Mouse (Mus musculus): ENCODE measurements around the gene Foxq1. TPM values are rescaled to one million over a fixed set of nuclear protein-coding genes. Genes with fewer than 3 reads are reported as not detected.

Foxq1 gene
- polyA plus RNA-seq, 1 experiment = 3.3 TPM

DNA sequence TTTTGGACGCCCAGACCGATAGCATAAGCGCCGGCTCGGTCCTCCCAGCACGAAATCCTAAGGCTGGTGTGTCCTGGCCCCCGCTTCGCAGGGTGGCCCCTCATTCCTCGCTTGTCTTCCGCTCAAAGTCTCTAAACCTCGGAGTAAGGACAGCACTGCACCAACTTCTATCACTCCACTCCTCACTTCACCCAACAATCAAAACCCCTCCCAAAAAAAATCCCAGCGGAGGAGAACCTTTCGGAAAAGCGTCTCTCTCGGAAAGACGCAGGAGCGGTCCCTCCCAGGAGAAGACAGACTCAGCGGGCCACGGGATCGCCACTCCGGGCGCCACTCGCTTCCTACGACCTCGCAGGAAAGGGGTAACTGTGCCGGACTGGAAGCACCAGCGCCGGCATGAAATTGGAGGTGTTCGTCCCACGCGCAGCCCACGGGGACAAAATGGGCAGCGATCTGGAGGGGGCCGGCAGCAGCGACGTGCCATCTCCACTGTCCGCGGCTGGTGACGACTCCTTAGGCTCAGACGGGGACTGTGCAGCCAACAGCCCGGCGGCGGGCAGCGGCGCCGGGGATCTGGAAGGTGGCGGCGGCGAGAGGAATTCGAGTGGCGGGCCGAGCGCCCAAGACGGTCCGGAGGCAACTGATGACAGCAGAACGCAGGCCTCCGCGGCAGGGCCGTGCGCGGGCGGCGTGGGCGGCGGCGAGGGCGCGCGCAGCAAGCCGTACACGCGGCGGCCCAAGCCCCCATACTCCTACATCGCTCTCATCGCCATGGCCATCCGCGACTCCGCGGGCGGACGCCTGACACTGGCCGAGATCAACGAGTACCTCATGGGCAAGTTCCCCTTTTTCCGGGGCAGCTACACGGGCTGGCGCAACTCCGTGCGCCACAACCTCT, 2.8 kb downstream of the Foxq1 start, which contains the start of gene A530084C06Rik:
Gene A530084C06Rik (minus strand): TSS at position 813 of the 898 bp plus-strand sequence.
- DNase-seq = peak; percentile 14 to 41
- peaks cover 3% of the 10 kb centered on the region; the same call in 1 of the 2 replicates for H3K27me3 ChIP-seq (ENCODE audit: control insufficient read depth, insufficient read depth, low read length)
- no peak within 1 kb of the TSS for H3K27ac ChIP-seq (ENCODE audit: insufficient read depth, low read length)
- WGBS = under 1% methylated on average over 88 of the region's 88 CpGs
- peak within 1 kb of the TSS; percentile 54 for H3K4me3 ChIP-seq (replicated peaks; ENCODE audit: insufficient read depth, low read depth, low read length)
- no peaks in the 10 kb centered on the region for H3K4me1 ChIP-seq (ENCODE audit: control insufficient read depth, insufficient read depth, low read length)
- TF ChIP-seq CTCF (IDR thresholded peaks at IDR 0.05; ENCODE audit: borderline replicate concordance, insufficient read depth, low read depth, low read length) (no peak), POLR2A (IDR thresholded peaks at IDR 0.05; ENCODE audit: borderline replicate concordance, insufficient read depth, low read length) (no peak)

DNA sequence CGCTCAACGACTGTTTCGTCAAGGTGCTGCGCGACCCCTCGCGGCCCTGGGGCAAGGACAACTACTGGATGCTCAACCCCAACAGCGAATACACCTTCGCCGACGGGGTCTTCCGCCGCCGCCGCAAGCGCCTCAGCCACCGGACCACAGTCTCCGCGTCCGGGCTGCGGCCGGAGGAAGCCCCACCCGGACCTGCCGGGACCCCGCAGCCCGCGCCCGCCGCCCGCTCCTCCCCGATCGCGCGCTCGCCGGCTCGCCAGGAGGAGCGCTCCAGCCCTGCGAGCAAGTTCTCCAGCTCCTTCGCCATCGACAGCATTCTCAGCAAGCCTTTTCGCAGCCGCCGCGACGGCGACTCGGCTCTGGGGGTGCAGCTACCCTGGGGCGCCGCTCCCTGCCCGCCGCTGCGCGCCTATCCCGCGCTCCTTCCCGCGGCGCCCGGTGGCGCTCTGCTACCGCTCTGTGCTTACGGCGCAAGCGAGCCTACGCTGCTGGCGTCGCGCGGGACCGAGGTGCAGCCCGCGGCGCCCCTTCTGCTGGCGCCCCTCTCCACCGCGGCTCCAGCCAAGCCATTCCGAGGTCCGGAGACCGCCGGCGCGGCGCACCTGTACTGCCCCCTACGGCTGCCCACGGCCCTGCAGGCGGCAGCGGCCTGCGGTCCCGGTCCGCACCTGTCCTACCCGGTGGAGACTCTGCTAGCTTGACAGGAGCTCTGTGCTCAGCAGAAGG, 3.6 kb downstream of the Foxq1 start:
- Histone ChIP-seq H3K4me1 (ENCODE audit: control insufficient read depth, insufficient read depth, low read length) (no peaks in the 10 kb centered on the region), H3K4me3 (replicated peaks; ENCODE audit: insufficient read depth, low read depth, low read length) (peak overlapping the region; percentile 54), H3K27me3 (ENCODE audit: control insufficient read depth, insufficient read depth, low read length) (peaks cover 3% of the 10 kb centered on the region; the same call in 1 of the 2 replicates), H3K27ac (ENCODE audit: insufficient read depth, low read length) (no peak overlapping the region)
- peak; percentile 28 to 56 for DNase-seq
- TF ChIP-seq CTCF (IDR thresholded peaks at IDR 0.05; ENCODE audit: borderline replicate concordance, insufficient read depth, low read depth, low read length) (peak; percentile 58; the same call in 1 of the 2 replicates), POLR2A (IDR thresholded peaks at IDR 0.05; ENCODE audit: borderline replicate concordance, insufficient read depth, low read length) (no peak)
- under 1% methylated on average over 92 of the region's 92 CpGs for WGBS

DNA sequence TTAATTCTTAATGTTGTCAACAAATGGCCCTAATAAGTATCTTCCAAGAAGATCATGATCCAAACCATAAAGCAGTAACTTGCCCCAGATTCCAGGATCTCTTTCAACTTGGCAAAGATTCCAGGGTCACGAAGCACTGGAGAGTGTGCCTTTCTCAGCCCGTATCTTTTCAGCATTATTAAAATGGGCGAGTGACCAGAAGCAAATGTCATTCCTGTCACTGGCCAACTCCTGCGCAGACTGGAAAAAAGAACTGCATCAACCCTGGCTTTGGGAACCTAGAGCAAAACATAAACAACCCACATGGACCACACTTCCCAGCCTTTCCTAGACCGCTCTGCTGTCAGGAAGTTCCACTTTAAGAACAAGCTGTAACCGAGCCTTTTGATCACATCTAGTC, 8.5 kb downstream of the Foxq1 start:
- Histone ChIP-seq H3K27me3 (ENCODE audit: control insufficient read depth, insufficient read depth, low read length) (peaks cover under 1% of the 10 kb centered on the region; the same call in 1 of the 2 replicates), H3K4me3 (replicated peaks; ENCODE audit: insufficient read depth, low read depth, low read length) (no peak overlapping the region), H3K27ac (ENCODE audit: insufficient read depth, low read length) (no peak overlapping the region), H3K4me1 (ENCODE audit: control insufficient read depth, insufficient read depth, low read length) (no peaks in the 10 kb centered on the region)
- no peak for TF ChIP-seq CTCF (IDR thresholded peaks at IDR 0.05; ENCODE audit: borderline replicate concordance, insufficient read depth, low read depth, low read length)
- TF ChIP-seq POLR2A (IDR thresholded peaks at IDR 0.05; ENCODE audit: borderline replicate concordance, insufficient read depth, low read length) = no peak
- DNase-seq = no peak
- WGBS = 26% methylated on average over 6 of the region's 6 CpGs

DNA sequence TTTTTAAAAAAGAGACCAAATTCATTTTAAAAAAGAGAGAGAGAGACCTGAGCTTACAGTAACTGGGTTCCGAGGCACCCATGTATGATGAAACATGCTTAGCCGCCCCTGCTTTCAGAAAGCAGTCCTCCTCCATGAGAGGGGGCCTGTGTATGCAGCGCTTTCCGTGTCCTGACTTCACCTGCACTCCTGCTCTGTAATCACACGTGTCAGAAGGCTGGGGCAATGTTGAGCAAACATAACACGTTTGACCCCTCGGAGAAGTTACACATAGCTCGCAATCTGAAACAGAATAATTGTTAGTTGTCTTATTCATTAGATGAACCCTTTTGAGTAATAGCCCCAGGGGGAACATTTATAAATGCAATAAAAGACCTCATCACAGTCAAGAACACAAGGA, 11.2 kb downstream of the Foxq1 start:
- no peaks in the 10 kb centered on the region; the same call in 1 of the 2 replicates for H3K27me3 ChIP-seq (ENCODE audit: control insufficient read depth, insufficient read depth, low read length)
- TF ChIP-seq CTCF (IDR thresholded peaks at IDR 0.05; ENCODE audit: borderline replicate concordance, insufficient read depth, low read depth, low read length) (no peak), POLR2A (IDR thresholded peaks at IDR 0.05; ENCODE audit: borderline replicate concordance, insufficient read depth, low read length) (no peak)
- DNase-seq = no peak
- no peak overlapping the region for H3K27ac ChIP-seq (ENCODE audit: insufficient read depth, low read length)
- no peaks in the 10 kb centered on the region for H3K4me1 ChIP-seq (ENCODE audit: control insufficient read depth, insufficient read depth, low read length)
- H3K4me3 ChIP-seq (replicated peaks; ENCODE audit: insufficient read depth, low read depth, low read length) = no peak overlapping the region
- WGBS = 88% methylated on average over 8 of the region's 8 CpGs

DNA sequence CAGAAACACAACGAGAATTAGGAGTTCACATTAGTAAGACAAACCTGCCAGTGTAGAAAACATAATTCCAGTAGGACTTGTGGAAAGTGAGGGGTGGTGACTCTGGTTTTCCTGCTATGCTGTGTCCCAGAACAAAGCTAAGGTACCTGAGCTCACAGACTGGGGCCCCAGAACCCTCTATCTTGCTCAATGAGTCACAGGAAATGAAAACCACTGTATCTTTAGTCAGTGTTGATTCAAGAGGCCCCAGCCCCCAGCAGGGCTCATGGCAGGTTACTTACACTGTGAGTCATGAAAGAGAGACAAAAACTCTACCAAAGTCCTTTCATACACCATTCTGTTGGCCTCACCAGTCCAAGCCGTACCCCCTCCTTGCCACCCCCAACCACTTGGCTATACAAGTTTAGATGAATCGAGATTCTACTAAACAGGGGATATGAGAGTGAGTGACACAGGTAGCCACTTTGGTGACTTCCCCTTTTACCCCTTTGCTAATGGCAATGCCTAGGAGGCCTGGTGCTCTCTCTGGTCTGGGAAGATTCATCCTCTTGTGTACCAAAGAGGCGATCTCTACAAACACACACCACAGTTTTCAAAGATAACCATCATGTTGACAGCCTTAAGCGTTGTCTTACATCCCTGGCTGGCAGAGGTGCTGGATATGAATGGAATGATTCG, 11.8 kb downstream of the Foxq1 start:
- H3K27me3 ChIP-seq (ENCODE audit: control insufficient read depth, insufficient read depth, low read length) = no peaks in the 10 kb centered on the region; the same call in 1 of the 2 replicates
- H3K4me3 ChIP-seq (replicated peaks; ENCODE audit: insufficient read depth, low read depth, low read length) = no peak overlapping the region
- H3K4me1 ChIP-seq (ENCODE audit: control insufficient read depth, insufficient read depth, low read length) = no peaks in the 10 kb centered on the region
- WGBS = 83% methylated on average over 6 of the region's 6 CpGs
- TF ChIP-seq POLR2A (IDR thresholded peaks at IDR 0.05; ENCODE audit: borderline replicate concordance, insufficient read depth, low read length) (no peak), CTCF (IDR thresholded peaks at IDR 0.05; ENCODE audit: borderline replicate concordance, insufficient read depth, low read depth, low read length) (no peak)
- H3K27ac ChIP-seq (ENCODE audit: insufficient read depth, low read length) = no peak overlapping the region
- DNase-seq = no peak

DNA sequence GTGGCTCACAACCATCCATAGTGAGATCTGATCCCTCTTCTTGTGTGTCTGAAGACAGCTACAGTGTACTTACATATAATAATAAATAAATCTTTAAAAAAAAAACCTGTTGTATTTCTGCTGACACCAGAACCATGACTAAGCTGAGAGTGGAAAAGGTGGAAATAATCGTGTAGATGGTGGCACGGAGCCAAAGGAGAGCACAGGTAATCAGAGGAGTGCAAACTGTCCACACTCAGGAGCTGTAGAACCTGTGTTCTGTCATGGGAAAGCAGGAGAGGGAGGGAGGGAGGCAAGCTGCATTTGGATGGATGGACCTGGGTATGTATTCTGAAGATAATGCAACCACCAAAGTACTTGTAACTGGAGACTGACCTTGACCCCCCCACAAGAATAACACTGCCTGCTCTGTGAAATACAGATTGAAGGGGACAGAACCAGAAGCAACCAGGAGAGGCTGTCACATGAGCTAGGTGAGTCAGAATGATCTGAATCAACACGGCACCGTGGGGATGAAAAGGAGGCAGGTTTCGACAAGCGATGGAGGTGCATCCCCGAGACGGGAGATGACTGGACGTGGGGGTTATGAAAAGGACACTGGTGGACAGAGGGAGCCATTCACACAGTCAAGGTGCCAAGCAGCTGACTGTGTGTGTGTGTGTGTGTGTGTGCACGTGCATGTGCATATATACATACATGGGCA, 17.0 kb downstream of the Foxq1 start:
- Histone ChIP-seq H3K27ac (ENCODE audit: insufficient read depth, low read length) (no peak overlapping the region), H3K4me3 (replicated peaks; ENCODE audit: insufficient read depth, low read depth, low read length) (no peak overlapping the region), H3K4me1 (ENCODE audit: control insufficient read depth, insufficient read depth, low read length) (no peaks in the 10 kb centered on the region), H3K27me3 (ENCODE audit: control insufficient read depth, insufficient read depth, low read length) (no peaks in the 10 kb centered on the region; the same call in 1 of the 2 replicates)
- DNase-seq = no peak
- TF ChIP-seq POLR2A (IDR thresholded peaks at IDR 0.05; ENCODE audit: borderline replicate concordance, insufficient read depth, low read length) (no peak), CTCF (IDR thresholded peaks at IDR 0.05; ENCODE audit: borderline replicate concordance, insufficient read depth, low read depth, low read length) (no peak)
- 88% methylated on average over 10 of the region's 10 CpGs for WGBS

DNA sequence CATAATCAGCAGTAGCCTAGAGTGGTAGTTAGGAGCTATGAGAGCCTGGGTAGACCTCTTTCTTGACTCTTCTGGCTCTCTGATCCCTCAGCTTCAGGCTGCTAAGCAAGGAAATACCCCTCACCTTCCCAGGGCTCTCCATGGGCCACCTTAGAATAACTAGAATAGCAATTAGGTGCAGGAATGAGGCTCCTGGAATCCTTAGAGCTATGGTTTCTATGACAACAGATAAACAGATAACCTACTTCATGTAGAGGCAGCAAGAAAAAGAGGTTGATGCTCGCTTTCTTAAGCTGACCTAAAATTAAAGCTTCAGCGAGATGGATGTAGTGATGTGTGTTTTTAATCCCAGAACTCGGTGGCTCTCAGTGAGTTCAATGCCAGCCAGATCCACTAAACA, 18.7 kb downstream of the Foxq1 start:
- DNase-seq = no peak
- no peaks in the 10 kb centered on the region; the same call in 1 of the 2 replicates for H3K27me3 ChIP-seq (ENCODE audit: control insufficient read depth, insufficient read depth, low read length)
- H3K4me3 ChIP-seq (replicated peaks; ENCODE audit: insufficient read depth, low read depth, low read length) = no peak overlapping the region
- no peaks in the 10 kb centered on the region for H3K4me1 ChIP-seq (ENCODE audit: control insufficient read depth, insufficient read depth, low read length)
- H3K27ac ChIP-seq (ENCODE audit: insufficient read depth, low read length) = no peak overlapping the region
- TF ChIP-seq CTCF (IDR thresholded peaks at IDR 0.05; ENCODE audit: borderline replicate concordance, insufficient read depth, low read depth, low read length) (no peak), POLR2A (IDR thresholded peaks at IDR 0.05; ENCODE audit: borderline replicate concordance, insufficient read depth, low read length) (no peak)
- WGBS = 90% methylated on average over 3 of the region's 3 CpGs
